Mouse (Mus musculus) frontal cortex, postnatal 36 days (tissue): ENCODE data around the gene Sox6.
A peak's percentile ranks its signal among the peaks of the same experiment; 100 is the strongest.

Experiments
- DNase-seq, 2 experiments: peaks; one replicate each; pipeline ENCODE4 v3.0.0; 2022; ENCODE audit warnings: low spot score in 2 of 2

Sox6 gene

GRCm38 (mm10) chr7:115486431-115486830, 552.2 kb downstream of the Sox6 start:
- no peak for DNase-seq

GRCm38 (mm10) chr7:115485664-115486409, 552.8 kb downstream of the Sox6 start:
- no peak for DNase-seq

- DNase-seq = no peak
Measured at GRCm38 (mm10) chr7:115477763-115478162, 560.8 kb downstream of the Sox6 start.

GRCm38 (mm10) chr7:115476881-115477665, 561.5 kb downstream of the Sox6 start:
- DNase-seq = no peak

- DNase-seq = no peak
Measured at GRCm38 (mm10) chr7:115475176-115475575, 563.4 kb downstream of the Sox6 start.

GRCm38 (mm10) chr7:115474115-115474514, 564.5 kb downstream of the Sox6 start:
- peak in 1 of 2 experiments; percentile 36 for DNase-seq

- DNase-seq = no peak
Measured at GRCm38 (mm10) chr7:115472850-115473249, 565.7 kb downstream of the Sox6 start.

GRCm38 (mm10) chr7:115471521-115471920, 567.1 kb downstream of the Sox6 start:
- DNase-seq = no peak

- DNase-seq = no peak
Measured at GRCm38 (mm10) chr7:115466811-115467210, 571.8 kb downstream of the Sox6 start.

- DNase-seq = no peak
Measured at GRCm38 (mm10) chr7:115463367-115463766, 575.2 kb downstream of the Sox6 start.

GRCm38 (mm10) chr7:115462276-115462675, 576.3 kb downstream of the Sox6 start:
- no peak for DNase-seq

GRCm38 (mm10) chr7:115454988-115455387, 583.6 kb downstream of the Sox6 start:
- no peak for DNase-seq

GRCm38 (mm10) chr7:115453713-115454073, 584.9 kb downstream of the Sox6 start:
- no peak for DNase-seq

GRCm38 (mm10) chr7:115453042-115453712, 585.4 kb downstream of the Sox6 start:
- peak in 1 of 2 experiments; percentile 7 for DNase-seq

GRCm38 (mm10) chr7:115450431-115451195, 588.0 kb downstream of the Sox6 start:
- DNase-seq = no peak

GRCm38 (mm10) chr7:115448403-115449025, 590.1 kb downstream of the Sox6 start:
- no peak for DNase-seq

- peak in 1 of 2 experiments; percentile 58 for DNase-seq
Measured at GRCm38 (mm10) chr7:115447091-115447490, 591.5 kb downstream of the Sox6 start.

GRCm38 (mm10) chr7:115446481-115447016, 592.0 kb downstream of the Sox6 start:
- no peak for DNase-seq

- peak; percentile 20 to 63 for DNase-seq
Measured at GRCm38 (mm10) chr7:115426161-115426982, 612.2 kb downstream of the Sox6 start.

- no peak for DNase-seq
Measured at GRCm38 (mm10) chr7:115422828-115423227, 615.8 kb downstream of the Sox6 start.
